Mouse (Mus musculus) liver, embryonic 11.5 days (tissue): ENCODE data around the gene Rbms1. TPM values are rescaled to one million over a fixed set of nuclear protein-coding genes. Genes with fewer than 3 reads are reported as not detected.

ENCODE experiments used
- ATAC-seq: fragments of 200-750 bp; cut with Nextera tagmentation; replicated peaks from 2 replicates; pipeline ENCODE4 v1.8.0; 2017; ENCODE audit warnings: moderate number of reproducible peaks, mild to moderate bottlenecking, moderate TSS enrichment, moderate library complexity; ENCODE audit not compliant: low FRiP score
- DNase-seq: peaks from one replicate; pipeline ENCODE4 v3.0.0-alpha.2; 2017; ENCODE audit warnings: low spot score
- H3K27ac ChIP-seq: fragments of 300-500 bp; sonication (generic); 2 replicates; pipeline ENCODE4 v1.5.1; 2014; ENCODE audit warnings: mild to moderate bottlenecking, low read depth, low read length, control low read depth
- H3K27me3 ChIP-seq: fragments of 300-500 bp; sonication (generic); replicated peaks from 2 replicates; pipeline ENCODE4 v1.6.1; 2014; ENCODE audit warnings: low read length, mixed read lengths; ENCODE audit not compliant: control insufficient read depth, insufficient read depth
- H3K36me3 ChIP-seq: fragments of 300-500 bp; sonication (generic); 2 replicates; pipeline ENCODE4 v1.6.1; 2014; ENCODE audit warnings: mild to moderate bottlenecking, low read length, moderate library complexity, mixed read lengths; ENCODE audit not compliant: control insufficient read depth, insufficient read depth
- H3K4me1 ChIP-seq: fragments of 300-500 bp; sonication (generic); replicated peaks from 2 replicates; pipeline ENCODE4 v1.6.1; 2014; ENCODE audit warnings: low read length, mixed read lengths; ENCODE audit not compliant: control insufficient read depth, insufficient read depth
- H3K4me2 ChIP-seq: fragments of 300-500 bp; sonication (generic); 2 replicates; pipeline ENCODE4 v1.6.1; 2014; ENCODE audit warnings: mild to moderate bottlenecking, control low read depth, moderate library complexity
- H3K4me3 ChIP-seq: fragments of 300-500 bp; sonication (generic); 2 replicates; pipeline ENCODE4 v1.5.1; 2014; ENCODE audit warnings: low read depth, low read length, control low read depth
- H3K9ac ChIP-seq: fragments of 300-500 bp; sonication (generic); 2 replicates; pipeline ENCODE4 v1.6.1; 2014; ENCODE audit warnings: low read depth, low read length, control low read depth
- H3K9me3 ChIP-seq: fragments of 300-500 bp; sonication (generic); 2 replicates; pipeline ENCODE4 v1.6.1; 2016; ENCODE audit warnings: low read length, inconsistent platforms, mixed read lengths; ENCODE audit not compliant: control insufficient read depth
- WGBS: fragments of 180-500 bp; shearing (Covaris S2); extraction: QIAGEN DNeasy Blood & Tissue Kit; methylation state at CpG from one replicate; pipeline ENCODE4 v1.1.7; 2014; 5-methylcytosine and 5-hydroxymethylcytosine counted together
- polyA plus RNA-seq: library from polyadenylated mRNA; unstranded; fragments of >200 nt; fragmentation: Nextera tagmentation; extraction: Ambion mirVana; gene quantifications from 2 replicates; pipeline ENCODE4 v1.2.1, GENCODE M21; 2014

Gene Rbms1
- polyA plus RNA-seq, 1 experiment from 2014 or later, result 80.8 TPM

DNA sequence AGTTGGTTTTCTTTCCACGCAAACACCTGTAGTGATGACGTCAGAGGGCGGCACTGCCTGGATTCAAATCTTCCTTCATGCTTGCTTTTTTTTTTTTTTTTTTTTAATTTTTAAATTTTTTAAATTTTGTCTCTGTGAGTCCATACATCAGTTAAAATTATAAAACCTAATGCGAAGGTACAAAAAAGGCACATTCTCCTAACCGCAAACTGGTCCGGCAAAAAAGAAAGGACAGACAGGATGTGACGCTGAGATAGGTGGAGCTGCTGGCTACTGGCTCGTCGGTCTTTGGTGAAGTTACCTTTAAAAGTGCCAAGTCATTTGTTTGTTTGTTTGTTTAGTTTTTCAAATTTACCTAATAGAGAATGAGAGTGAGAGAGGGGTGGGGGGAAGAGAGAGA, 211.7 kb downstream of the Rbms1 start:
- H3K27me3 ChIP-seq, result no peaks in the 10 kb centered on the region
- WGBS, result 86% methylated on average over 9 of the region's 9 CpGs
- ATAC-seq (no peak), DNase-seq (no peak)
- no peaks in the 10 kb centered on the region for H3K9me3 ChIP-seq
- H3K27ac ChIP-seq, result no peak overlapping the region
- H3K9ac ChIP-seq, result no peak overlapping the region
- H3K36me3 ChIP-seq, result peaks cover 7% of the 10 kb centered on the region; the same call in 1 of the 2 replicates
- H3K4me2 ChIP-seq, result no peak overlapping the region
- H3K4me1 ChIP-seq, result no peaks in the 10 kb centered on the region
- no peak overlapping the region for H3K4me3 ChIP-seq

DNA sequence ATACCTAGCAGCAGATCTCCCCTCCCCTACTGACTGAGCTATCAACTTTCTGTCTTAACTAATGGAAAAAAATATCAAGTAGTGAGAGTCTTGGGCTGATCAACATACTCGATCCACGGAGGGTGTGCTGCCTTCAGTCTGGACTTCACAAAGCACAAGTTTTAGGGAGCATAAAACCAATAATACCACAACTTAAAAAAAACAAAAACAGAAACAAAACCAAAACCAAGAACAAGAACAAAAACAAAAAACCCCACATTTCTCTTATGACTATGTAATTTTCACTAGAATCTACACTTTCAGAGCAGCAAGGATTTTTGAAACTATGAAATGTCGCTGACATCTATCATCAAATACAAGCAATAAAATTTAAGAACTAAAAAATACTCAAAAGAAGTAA, 212.4 kb downstream of the Rbms1 start:
- 83% methylated on average over 3 of the region's 3 CpGs for WGBS
- Histone ChIP-seq H3K4me3 (no peak overlapping the region), H3K27me3 (no peaks in the 10 kb centered on the region), H3K4me1 (no peaks in the 10 kb centered on the region), H3K9me3 (no peaks in the 10 kb centered on the region), H3K4me2 (no peak overlapping the region), H3K36me3 (peaks cover 4% of the 10 kb centered on the region; the same call in 1 of the 2 replicates), H3K9ac (no peak overlapping the region), H3K27ac (no peak overlapping the region)
- DNase-seq (no peak), ATAC-seq (no peak)

DNA sequence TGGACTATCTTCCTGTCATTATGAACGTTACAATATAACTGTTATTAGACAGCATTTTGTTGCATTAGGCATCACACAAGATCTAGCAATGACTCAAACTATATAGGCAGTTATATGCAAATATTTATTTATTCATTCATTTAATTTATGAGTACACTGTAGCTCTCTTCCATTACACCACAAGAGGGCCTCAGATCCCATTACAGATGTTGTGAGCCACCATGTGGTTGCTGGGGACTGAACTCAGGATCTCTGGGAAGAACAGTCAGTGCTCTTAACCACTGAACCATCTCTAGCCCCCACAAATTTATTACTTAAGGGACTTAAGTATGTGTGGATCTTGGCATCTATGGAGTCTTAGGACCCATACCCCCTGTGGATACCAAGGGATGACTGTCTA, 214.4 kb downstream of the Rbms1 start:
- Histone ChIP-seq H3K9me3 (no peaks in the 10 kb centered on the region), H3K36me3 (no peaks in the 10 kb centered on the region), H3K27me3 (no peaks in the 10 kb centered on the region), H3K4me3 (no peak overlapping the region), H3K9ac (no peak overlapping the region), H3K27ac (no peak overlapping the region), H3K4me2 (no peak overlapping the region), H3K4me1 (no peaks in the 10 kb centered on the region)
- 85% methylated on average over 1 of the region's 1 CpGs for WGBS
- DNase-seq, result no peak
- no peak for ATAC-seq

DNA sequence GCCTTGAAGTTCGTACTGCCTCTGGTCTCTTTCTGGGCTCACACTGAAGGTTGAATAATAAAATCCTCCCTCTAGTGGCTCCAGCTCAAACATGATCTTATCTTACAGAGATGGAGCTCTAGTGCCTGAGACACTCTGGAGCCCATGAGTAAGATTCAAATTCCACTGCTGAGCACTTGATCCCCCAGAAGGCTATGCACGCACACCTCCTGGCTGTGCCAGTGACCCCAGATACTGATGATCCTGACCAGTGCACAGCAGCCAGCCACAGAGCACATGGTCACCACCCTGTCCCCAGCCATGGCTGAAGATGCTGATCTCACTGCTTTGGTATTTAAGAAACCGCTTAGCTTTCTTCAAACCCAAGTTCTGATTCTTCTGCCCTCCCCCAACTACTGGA, 215.4 kb downstream of the Rbms1 start:
- Histone ChIP-seq H3K4me3 (no peak overlapping the region), H3K36me3 (no peaks in the 10 kb centered on the region), H3K27ac (no peak overlapping the region), H3K27me3 (no peaks in the 10 kb centered on the region), H3K4me2 (no peak overlapping the region), H3K9me3 (no peaks in the 10 kb centered on the region), H3K9ac (no peak overlapping the region), H3K4me1 (no peaks in the 10 kb centered on the region)
- WGBS, result 52% methylated on average over 3 of the region's 3 CpGs
- no peak for ATAC-seq
- DNase-seq, result peak; percentile 31

DNA sequence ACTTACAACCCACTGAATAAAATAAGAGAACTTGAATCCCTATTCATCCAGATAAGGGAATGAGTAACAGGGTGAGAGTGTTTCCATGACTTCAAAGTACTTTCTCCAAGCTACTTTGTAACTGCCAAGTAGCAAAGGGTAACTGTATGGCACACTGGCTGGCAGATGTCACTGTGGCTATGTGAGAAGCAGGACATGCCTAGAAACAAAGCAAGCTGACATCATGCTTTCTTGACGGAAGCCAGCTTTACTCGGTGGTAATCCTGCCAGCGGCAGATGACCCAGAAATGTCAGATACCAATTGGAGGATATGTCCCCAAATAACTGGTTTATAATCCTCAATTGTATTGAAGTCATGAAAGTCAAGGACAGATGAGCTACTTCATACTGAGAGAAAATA, 218.3 kb downstream of the Rbms1 start:
- no peak overlapping the region for H3K4me2 ChIP-seq
- H3K9ac ChIP-seq, result no peak overlapping the region
- 82% methylated on average over 3 of the region's 3 CpGs for WGBS
- H3K27me3 ChIP-seq, result no peaks in the 10 kb centered on the region
- H3K4me1 ChIP-seq, result no peaks in the 10 kb centered on the region
- ATAC-seq (no peak), DNase-seq (no peak)
- H3K27ac ChIP-seq, result no peak overlapping the region
- no peaks in the 10 kb centered on the region for H3K9me3 ChIP-seq
- H3K36me3 ChIP-seq, result no peaks in the 10 kb centered on the region
- no peak overlapping the region for H3K4me3 ChIP-seq

DNA sequence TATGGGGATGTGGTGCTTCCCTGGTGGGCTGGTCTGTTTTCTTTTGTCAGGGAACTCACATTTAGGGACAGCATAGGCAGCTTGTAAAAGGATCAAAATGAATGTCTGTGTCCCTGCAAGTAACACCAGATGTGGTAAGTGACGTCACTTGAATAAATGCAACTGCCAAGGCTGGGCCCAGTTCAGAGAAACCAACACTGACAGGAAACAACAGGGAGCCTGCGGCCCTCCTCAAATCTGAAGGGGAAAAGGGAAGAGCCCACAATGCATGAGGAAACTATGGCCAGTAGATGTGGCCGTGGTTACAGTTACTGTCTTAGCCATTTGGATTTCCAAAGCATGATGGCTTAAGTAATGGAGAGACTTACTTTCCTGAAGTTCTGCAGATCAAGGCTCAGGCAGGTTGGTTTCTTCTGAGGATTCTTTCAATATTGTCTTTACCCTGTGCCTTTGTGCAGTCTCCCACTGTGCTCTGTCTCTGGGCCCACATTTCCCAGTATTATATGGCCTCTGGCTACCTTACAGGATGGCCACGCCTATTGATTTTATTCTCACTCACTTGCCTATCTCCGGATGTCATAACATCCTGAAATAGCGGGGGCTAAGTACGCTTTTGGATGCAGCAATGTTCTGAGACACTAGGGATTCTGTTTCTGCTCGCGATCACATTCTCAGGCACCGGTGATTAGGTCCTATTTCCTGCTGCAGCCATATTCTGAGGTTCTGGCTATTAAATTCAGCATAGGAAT, 223.4 kb downstream of the Rbms1 start:
- Histone ChIP-seq H3K27ac (no peak overlapping the region), H3K36me3 (no peaks in the 10 kb centered on the region), H3K9ac (no peak overlapping the region), H3K4me3 (no peak overlapping the region), H3K4me2 (no peak overlapping the region), H3K4me1 (no peaks in the 10 kb centered on the region), H3K9me3 (no peaks in the 10 kb centered on the region), H3K27me3 (no peaks in the 10 kb centered on the region)
- WGBS, result 66% methylated on average over 10 of the region's 10 CpGs
- ATAC-seq (no peak), DNase-seq (no peak)

DNA sequence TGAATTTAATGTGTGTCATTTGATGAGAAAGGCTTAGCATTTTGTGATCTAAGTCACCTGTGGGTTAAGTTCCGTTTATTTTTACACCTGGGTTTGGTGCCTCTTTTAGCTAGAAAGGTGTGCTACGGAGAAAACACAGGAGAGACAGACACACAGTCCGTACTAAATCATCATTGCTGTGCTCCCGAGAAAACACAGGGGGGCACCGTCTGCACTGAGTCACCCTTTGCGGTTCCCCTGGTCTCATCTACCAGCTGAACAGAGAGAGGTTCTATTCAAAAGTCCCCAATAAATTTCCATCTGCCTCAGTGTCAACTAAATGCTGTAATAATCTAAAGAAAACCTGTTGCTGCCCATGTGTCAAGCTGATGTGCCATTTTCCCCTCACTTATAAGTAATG, 232.1 kb downstream of the Rbms1 start:
- DNase-seq, result peak; percentile 27
- H3K9me3 ChIP-seq, result no peaks in the 10 kb centered on the region
- no peak overlapping the region for H3K4me3 ChIP-seq
- no peaks in the 10 kb centered on the region; the same call in 1 of the 2 replicates for H3K27me3 ChIP-seq
- 63% methylated on average over 6 of the region's 6 CpGs for WGBS
- no peaks in the 10 kb centered on the region for H3K36me3 ChIP-seq
- H3K4me2 ChIP-seq, result no peak overlapping the region
- ATAC-seq, result no peak
- no peaks in the 10 kb centered on the region; the same call in 1 of the 2 replicates for H3K4me1 ChIP-seq
- no peak overlapping the region for H3K9ac ChIP-seq
- H3K27ac ChIP-seq, result no peak overlapping the region

DNA sequence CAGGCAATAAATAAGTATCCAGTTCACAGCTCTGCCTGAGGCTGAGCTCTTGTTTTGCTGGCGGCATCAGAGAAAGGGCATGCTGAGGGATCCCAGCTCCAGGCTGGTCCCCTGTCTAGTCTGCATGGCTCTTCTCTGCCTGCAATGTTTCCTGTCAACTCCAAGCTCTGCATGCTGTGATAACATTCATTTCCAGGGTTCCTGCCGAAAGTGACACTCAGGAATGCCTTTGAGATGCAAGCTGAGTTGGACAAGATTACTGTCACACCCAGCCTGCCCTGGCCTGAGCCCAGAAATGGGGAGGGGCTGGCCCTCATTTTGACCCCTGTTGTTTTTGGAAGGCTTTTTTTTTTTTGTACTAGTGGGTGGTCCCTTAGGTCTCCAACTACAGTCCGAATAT, 233.0 kb downstream of the Rbms1 start:
- 33% methylated on average over 3 of the region's 3 CpGs for WGBS
- no peak overlapping the region for H3K4me3 ChIP-seq
- H3K9me3 ChIP-seq, result no peaks in the 10 kb centered on the region
- peak; percentile 29 for DNase-seq
- H3K4me1 ChIP-seq, result no peaks in the 10 kb centered on the region; the same call in 1 of the 2 replicates
- H3K27ac ChIP-seq, result no peak overlapping the region
- no peak overlapping the region for H3K4me2 ChIP-seq
- no peaks in the 10 kb centered on the region; the same call in 1 of the 2 replicates for H3K27me3 ChIP-seq
- no peak overlapping the region for H3K9ac ChIP-seq
- ATAC-seq, result no peak
- no peaks in the 10 kb centered on the region for H3K36me3 ChIP-seq

DNA sequence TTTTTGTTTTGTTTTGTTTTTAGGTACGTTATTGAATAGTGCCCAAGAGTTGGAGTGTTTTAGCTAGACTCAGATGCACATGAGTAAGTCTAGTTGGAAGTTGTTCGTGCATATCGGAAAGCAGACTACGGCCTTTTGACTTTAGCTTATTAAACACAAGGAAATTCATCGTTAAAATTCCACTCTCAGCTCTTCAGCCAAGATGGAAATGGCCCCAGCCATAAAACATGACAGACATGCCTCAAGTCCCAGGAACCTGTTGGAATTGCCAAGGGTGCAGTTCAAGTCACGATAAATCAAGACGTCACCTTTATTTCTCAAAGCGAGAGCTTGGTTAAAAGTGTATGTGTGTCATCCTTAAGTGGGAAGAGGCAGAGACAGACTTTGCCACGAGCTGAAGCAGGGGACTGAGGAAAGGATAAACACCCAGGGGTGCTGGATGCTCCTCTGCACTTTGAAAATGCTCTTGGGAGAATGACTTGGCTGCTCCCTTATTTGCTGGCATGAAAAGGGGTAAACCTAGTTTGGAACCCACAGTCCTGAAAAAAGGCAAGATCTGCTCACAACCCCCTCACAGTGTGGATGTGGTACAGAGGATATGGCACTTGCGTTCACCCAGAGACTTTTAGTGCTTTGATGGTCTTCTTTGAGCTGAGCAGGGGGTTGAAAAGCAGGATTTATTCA, 233.9 kb downstream of the Rbms1 start:
- no peak overlapping the region for H3K4me2 ChIP-seq
- no peak overlapping the region for H3K4me3 ChIP-seq
- ATAC-seq, result no peak
- no peaks in the 10 kb centered on the region for H3K9me3 ChIP-seq
- 70% methylated on average over 10 of the region's 10 CpGs for WGBS
- H3K27ac ChIP-seq, result no peak overlapping the region
- DNase-seq, result peak; percentile 23
- H3K36me3 ChIP-seq, result no peaks in the 10 kb centered on the region
- no peak overlapping the region for H3K9ac ChIP-seq
- H3K4me1 ChIP-seq, result no peaks in the 10 kb centered on the region; the same call in 1 of the 2 replicates
- no peaks in the 10 kb centered on the region; the same call in 1 of the 2 replicates for H3K27me3 ChIP-seq
